Mouse (Mus musculus) natural killer cell, adult 2 months (primary cell): ENCODE data around the gene Ppil1.
A peak's percentile ranks its signal among the peaks of the same experiment; 100 is the strongest.

ENCODE experiments used
- DNase-seq, 2 experiments: peaks; one replicate each; pipeline ENCODE4 v3.0.0; 2022; ENCODE audit warnings: low spot score in 2 of 2

Gene Ppil1

DNA sequence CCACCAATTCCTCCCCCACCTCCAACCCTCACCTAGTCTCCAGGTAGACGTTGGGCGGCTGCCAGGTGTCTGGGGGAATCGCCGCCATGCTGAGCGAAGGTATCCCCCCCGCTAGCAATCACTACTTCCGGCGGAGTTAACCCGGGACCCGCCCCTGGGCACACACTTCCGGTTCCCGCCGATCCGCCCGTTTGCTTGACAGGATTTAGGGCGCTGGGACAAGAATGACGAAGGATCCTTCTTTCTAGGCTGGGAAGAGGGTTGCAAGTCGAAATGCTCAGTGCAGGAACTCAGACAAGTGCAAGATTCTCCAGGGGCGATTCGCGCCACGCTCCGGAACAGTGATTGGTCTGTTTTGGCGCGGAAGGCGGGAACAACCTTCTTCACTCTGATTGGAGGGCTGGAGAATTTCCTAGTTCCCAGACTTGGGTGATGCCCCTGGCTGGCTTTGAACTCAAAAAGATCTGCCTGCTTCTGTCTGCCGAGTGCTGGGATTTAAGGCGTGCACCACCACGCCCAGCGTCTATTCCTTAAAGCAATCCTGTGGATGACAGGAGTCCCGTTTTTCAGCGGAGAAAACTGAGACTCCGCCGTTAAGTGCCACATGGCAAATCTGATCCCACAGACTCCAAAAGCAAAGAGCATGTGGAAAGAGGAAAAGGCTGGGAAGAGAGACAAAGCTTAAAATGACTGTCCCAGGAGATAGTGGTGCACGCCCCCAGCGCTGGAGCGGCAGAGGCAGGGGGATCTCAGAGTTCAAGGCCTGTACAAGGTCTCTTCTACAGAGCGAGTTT, at the start of gene Ppil1:
Ppil1 (minus strand) TSS at position 347 of the 794 bp plus-strand sequence.
- DNase-seq: peak; percentile 73 to 77

- DNase-seq: no peak
Observed at GRCm38 (mm10) chr17:29313300-29313699, 49.3 kb upstream of the Ppil1 start.

GRCm38 (mm10) chr17:29312082-29312481, 48.1 kb upstream of the Ppil1 start:
- DNase-seq: no peak

- DNase-seq: no peak
Observed at GRCm38 (mm10) chr17:29311602-29312001, 47.6 kb upstream of the Ppil1 start.

DNA sequence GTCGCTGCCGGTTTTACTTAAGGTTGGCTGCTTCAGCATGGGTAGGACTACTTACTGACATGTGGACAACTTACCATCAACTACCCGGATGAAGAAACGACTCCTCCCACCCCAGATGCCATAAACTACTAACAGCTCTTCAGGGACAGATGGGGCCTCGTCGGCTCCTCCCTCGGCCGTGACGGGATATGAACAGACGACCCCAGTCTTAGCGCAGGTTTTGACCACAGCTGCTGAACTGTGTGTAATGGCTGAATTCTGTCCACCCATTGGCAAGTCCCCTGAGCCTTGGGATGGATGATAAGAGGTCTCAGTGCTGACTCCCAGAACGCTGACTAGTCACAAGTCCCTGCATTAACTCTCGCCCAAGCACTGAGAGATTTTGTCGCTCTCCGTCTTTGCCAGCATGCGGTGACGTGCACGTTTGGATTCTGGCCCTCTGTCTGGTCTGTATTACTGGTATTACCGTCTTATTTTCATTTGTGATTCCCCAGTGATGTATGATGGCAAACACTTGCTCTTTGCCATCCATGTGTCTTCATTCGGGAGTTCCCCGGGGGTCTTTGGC, 46.2 kb upstream of the Ppil1 start:
- DNase-seq: no peak

DNA sequence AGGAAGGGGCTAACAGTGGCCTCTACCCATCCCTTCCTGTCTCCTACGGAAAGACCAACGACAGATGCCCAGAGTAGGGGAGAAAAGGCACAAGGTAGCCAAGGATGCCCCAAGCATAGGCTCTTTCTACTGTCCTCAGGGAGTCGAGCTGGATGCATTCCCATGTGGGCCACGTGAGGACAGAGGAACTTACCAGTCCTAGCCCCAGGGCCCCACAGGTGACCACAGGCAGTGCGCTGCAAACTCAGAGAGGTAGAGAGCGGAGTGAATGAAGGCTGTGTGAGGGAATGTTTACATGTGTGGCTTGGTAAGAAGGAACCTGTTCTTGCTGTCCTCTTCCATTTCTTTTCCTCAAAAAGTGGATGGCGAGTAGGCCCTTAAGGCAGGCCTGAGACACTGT, 41.9 kb upstream of the Ppil1 start:
- no peak for DNase-seq

GRCm38 (mm10) chr17:29305058-29305806, 41.2 kb upstream of the Ppil1 start:
- peak in 1 of 2 experiments; percentile 14 for DNase-seq

DNA sequence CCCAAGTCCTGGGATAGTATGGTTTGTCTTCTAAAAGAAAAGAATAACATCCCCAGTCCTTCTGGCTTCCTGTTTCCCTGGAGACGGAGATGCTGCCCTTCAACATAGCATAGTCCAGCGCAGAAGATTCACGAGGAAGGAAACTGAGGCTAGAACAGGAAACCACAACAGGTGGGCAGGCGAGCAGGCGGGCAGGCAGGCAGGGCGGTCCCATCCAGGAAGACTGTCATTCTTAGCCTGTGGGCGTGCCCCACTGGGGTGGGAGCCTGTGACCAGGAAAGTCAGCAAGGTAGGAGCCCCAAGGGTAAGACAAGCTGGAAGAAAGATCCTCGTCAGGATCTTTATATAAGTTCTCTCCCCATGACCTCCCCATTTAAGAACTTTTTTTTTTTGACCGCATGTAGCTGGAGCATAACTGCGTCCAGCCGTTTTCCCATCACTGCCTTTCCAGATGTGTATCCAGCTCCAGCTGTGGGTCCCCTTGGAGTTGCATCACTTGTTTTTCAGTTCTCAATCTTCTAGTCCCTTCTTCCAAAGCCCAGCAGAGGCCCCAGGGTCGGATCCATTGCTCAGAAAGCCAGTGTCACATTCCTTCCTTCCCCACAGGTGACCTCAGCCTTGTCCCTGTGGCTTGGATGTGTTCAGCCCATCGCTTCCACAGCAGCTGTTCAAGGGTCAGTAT, 40.5 kb upstream of the Ppil1 start:
- peak; percentile 22 to 35 for DNase-seq

DNA sequence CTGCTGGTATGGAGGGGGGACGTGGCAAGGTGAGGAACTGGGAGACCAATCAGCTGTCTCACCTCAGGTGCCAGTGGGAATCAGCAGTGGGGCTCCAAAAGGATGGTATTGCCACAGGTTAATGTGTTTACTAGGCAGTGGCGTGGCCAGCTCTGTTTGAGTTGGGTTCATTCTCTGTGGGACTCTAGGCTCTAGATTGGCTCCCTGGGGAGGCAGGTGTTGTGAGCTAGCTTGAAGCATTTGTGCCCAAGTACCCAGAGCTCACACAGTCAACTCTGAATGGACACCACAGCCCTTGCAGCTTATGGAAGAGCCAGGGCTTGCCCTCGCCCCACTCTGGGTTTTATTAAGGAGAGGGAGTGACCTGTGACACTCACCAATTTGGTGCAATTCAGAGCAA, 39.9 kb upstream of the Ppil1 start:
- DNase-seq: no peak

- peak in 1 of 2 experiments; percentile 43 for DNase-seq
Observed at GRCm38 (mm10) chr17:29303087-29303486, 39.1 kb upstream of the Ppil1 start.

- no peak for DNase-seq
Observed at GRCm38 (mm10) chr17:29302149-29302548, 38.2 kb upstream of the Ppil1 start.

DNA sequence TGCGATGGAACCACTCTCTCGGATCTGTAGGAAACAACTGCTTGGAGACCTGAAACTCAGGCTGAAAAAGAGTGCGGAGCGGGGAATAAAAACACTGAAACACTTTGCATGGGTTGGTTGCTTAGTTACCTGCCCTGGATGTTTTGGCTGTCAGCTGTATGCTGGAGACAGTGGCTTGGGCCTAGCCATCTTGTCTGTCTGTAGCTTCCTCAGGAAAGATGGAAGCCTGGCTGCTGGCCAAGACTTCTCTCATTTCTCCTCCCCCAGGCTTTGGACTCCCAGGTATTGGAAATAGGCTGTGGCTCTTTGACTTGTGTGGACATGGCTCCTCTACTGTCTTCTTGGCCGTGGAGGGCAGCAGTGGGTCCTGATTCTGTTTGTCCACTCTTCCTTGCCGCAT, 37.4 kb upstream of the Ppil1 start:
- no peak for DNase-seq

- DNase-seq: no peak
Observed at GRCm38 (mm10) chr17:29300926-29301325, 36.9 kb upstream of the Ppil1 start.

- DNase-seq: no peak
Observed at GRCm38 (mm10) chr17:29299282-29299681, 35.3 kb upstream of the Ppil1 start.

DNA sequence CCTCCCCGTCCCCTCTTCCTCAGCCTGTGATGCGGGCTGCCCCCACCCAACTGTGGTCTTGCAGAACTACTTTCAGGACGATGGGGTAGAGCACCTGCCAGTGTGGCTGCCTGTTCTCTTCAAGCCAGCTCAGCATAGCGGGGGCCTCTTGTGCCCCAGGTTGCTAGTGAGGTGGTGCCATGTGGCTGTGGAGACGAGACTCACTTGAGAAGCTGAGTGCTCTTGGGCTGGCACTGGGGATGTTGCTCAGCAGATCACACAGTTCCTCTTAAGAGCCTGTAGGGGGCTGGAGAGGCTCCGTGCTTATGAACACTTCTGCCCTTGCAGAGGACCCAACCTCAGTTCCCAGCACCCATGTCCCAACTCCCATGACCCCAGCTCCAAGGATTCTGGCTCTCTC, 33.8 kb upstream of the Ppil1 start:
- DNase-seq: no peak

- DNase-seq: no peak
Observed at GRCm38 (mm10) chr17:29297321-29297720, 33.3 kb upstream of the Ppil1 start.

GRCm38 (mm10) chr17:29295835-29296234, 31.8 kb upstream of the Ppil1 start:
- DNase-seq: no peak

DNA sequence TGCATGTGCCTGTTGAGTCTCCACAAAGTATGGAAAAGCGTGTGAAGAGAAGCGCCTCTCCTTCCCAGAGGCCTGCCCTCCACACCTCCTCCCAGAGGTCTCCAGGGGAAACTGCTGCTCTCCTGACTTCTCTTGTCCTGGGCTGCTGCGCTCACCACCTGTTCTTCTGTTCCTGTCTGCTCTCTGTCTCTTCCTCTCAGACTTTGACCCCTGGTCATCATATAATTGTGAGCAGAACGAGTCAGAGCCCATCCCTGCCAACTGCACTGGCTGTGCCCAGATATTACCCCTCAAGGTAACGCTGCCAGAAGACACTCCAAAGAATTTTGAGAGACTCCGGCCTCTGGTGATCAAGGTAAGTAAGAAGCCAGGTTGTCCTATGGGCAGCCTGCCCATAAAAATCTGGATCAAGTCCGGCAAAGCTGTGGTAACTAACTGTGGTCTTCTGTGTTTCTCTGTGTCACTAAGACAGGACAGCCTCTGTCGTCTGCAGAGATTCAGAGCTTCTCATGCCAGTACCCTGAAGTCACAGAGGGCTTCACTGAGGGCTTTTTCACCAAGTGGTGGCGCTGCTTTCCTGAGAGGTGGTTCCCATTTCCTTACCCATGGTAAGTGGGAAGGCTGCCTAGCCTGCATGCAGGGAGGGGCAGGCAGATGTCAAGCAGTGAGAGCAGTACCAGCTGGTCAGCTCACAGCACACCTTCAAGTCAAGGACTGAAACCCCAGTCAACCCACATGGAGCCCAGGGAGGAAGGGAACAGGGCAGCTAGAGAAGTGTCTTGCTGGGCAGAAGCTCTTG, 30.0 kb upstream of the Ppil1 start:
- no peak for DNase-seq

DNA sequence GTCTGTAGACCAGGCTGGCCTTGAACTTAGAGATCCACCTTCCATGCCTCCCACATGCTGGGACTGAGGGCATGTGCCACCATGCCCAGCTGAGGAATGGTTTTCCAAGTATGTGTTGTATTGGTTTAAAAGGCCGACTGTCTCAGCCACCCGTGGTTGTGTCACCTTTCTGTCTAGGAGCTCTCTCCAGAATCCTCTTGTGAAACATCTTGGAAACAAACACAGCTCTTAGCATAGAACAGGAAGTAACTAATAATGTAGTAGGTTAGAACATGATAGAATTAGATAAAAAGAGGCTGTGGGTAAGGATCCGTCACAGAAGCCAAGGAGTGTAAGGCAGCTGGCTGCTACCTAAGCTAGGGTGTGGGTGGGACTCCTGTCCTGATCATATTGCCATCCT, 29.0 kb upstream of the Ppil1 start:
- no peak for DNase-seq

GRCm38 (mm10) chr17:29291793-29292192, 27.8 kb upstream of the Ppil1 start:
- DNase-seq: no peak

GRCm38 (mm10) chr17:29282216-29282952, 18.4 kb upstream of the Ppil1 start:
- DNase-seq: no peak
